Mouse (Mus musculus): ENCODE results near the gene Ripk4. TPM values are rescaled to one million over a fixed set of nuclear protein-coding genes. Genes with fewer than 3 reads are reported as not detected.

The Ripk4 gene
- polyA plus RNA-seq, 1 experiment from 2014 or later = 0.27 TPM

- Histone ChIP-seq H3K27me3 (replicated peaks) (no peaks in the 10 kb centered on the region), H3K4me1 (no peaks in the 10 kb centered on the region), H3K36me3 (no peaks in the 10 kb centered on the region), H3K4me2 (no peak overlapping the region), H3K27ac (replicated peaks) (no peak overlapping the region), H3K9me3 (replicated peaks) (no peaks in the 10 kb centered on the region), H3K9ac (replicated peaks) (no peak overlapping the region), H3K4me3 (replicated peaks) (no peak overlapping the region)
- ATAC-seq (ENCODE audit: low FRiP score) = no peak
- 67% methylated on average over 2 of the region's 2 CpGs for WGBS
These were observed 30.0 kb downstream of the Ripk4 start for GRCm38 (mm10) chr16:97733599-97733998.

DNA sequence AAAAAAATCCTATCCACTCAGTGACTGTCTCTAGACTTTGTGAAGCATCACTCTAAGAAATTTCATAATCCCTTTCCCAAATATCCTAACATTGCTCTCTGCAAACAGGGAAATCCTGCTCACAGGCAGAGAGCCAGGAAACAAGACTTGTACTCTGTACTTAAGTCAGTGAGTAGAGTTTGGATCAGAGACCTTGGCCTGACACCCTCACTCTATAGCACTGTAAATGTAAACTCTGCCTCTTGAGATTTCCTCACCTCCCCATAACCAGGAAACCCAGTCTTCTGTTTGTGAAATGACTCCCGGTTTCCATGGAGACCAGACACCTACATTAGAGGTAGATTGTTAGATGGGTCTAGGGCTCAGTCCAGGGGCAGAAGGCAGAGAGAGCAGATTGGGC is 33.3 kb downstream of the Ripk4 start:
- H3K36me3 ChIP-seq = no peaks in the 10 kb centered on the region
- H3K27ac ChIP-seq (replicated peaks) = no peak overlapping the region
- WGBS = 90% methylated on average over 1 of the region's 1 CpGs
- H3K4me3 ChIP-seq (replicated peaks) = no peak overlapping the region
- no peaks in the 10 kb centered on the region for H3K9me3 ChIP-seq (replicated peaks)
- H3K9ac ChIP-seq (replicated peaks) = no peak overlapping the region
- ATAC-seq (ENCODE audit: low FRiP score) = no peak
- no peaks in the 10 kb centered on the region for H3K27me3 ChIP-seq (replicated peaks)
- no peaks in the 10 kb centered on the region for H3K4me1 ChIP-seq
- no peak overlapping the region for H3K4me2 ChIP-seq

DNA sequence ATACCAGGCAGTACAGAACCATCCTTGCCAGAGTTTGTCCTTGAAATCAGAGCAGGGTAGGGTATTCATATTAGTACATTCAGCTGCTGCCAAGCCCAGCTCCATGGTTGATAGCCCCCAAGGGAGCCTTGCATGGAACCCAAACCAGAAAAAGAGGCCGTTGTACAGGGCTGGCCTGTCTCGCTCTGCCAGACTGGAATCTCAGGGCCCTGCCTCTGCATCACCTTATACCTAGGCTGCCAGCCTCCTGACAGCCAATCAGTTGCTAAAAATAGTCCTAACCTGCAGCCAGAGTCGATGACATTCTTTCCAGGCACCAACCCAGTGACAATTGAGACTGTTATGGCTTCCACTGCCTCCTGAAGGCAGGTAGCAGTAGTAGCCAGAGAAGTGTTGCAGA is 37.2 kb downstream of the Ripk4 start:
- H3K4me3 ChIP-seq (replicated peaks) = no peak overlapping the region
- no peaks in the 10 kb centered on the region for H3K27me3 ChIP-seq (replicated peaks)
- no peak overlapping the region for H3K27ac ChIP-seq (replicated peaks)
- ATAC-seq (ENCODE audit: low FRiP score) = no peak
- H3K36me3 ChIP-seq = no peaks in the 10 kb centered on the region
- H3K4me2 ChIP-seq = no peak overlapping the region
- no peaks in the 10 kb centered on the region for H3K9me3 ChIP-seq (replicated peaks)
- no peaks in the 10 kb centered on the region for H3K4me1 ChIP-seq
- no peak overlapping the region for H3K9ac ChIP-seq (replicated peaks)
- WGBS = 61% methylated on average over 3 of the region's 3 CpGs

DNA sequence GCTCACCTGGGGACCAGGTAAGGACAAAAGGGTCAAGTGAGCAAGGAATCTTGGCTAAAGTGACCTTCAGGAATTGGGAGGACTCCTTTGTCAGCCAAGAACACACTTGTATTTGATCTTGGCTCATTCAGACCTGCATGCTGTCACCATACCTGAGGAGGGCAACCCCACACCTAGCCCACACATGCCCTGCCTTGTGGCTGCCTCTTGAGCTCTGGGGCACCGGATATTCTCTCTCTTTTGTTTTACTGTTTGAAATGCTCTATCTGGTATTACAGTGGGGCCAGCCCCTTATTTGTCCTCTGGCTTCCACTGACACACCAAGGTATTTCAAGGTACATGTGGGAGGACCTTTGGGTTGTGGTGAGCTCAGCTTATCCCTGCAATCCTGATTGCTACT is 43.5 kb downstream of the Ripk4 start:
- H3K4me1 ChIP-seq = no peaks in the 10 kb centered on the region
- H3K4me2 ChIP-seq = no peak overlapping the region
- H3K9ac ChIP-seq (replicated peaks) = no peak overlapping the region
- WGBS = 89% methylated on average over 1 of the region's 1 CpGs
- no peaks in the 10 kb centered on the region for H3K27me3 ChIP-seq (replicated peaks)
- ATAC-seq (ENCODE audit: low FRiP score) = no peak
- H3K9me3 ChIP-seq (replicated peaks) = no peaks in the 10 kb centered on the region
- H3K4me3 ChIP-seq (replicated peaks) = no peak overlapping the region
- H3K36me3 ChIP-seq = no peaks in the 10 kb centered on the region
- H3K27ac ChIP-seq (replicated peaks) = no peak overlapping the region

DNA sequence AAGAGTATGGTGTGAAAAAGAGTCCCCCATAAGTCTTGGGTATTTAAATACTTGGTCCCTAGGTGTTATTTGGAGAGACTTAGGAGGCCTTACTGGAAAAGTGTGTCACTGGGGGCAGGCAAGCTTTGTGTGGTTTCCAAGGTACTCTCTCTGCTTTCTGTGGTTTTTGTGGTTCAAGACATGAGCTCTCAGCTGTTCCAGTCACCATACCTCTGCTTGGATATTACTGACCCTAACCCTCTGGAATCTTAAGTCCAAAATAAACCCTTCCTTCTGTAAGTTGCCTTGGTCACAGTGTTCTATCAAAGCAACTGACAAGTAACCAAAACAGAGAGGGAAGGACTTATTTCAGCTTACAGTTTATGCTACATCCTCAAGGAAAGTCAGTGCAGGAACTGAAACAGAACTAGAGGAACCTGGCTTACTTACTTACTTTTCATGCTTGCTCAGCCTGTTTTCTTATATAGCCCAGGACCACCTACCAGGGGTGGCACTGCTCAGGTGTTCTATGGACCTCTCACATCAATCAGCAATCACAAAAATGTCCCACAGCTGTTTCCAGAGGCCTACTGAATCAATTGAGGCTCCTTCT is 44.1 kb downstream of the Ripk4 start:
- no peak for ATAC-seq (ENCODE audit: low FRiP score)
- Histone ChIP-seq H3K36me3 (no peaks in the 10 kb centered on the region), H3K9me3 (replicated peaks) (no peaks in the 10 kb centered on the region)

DNA sequence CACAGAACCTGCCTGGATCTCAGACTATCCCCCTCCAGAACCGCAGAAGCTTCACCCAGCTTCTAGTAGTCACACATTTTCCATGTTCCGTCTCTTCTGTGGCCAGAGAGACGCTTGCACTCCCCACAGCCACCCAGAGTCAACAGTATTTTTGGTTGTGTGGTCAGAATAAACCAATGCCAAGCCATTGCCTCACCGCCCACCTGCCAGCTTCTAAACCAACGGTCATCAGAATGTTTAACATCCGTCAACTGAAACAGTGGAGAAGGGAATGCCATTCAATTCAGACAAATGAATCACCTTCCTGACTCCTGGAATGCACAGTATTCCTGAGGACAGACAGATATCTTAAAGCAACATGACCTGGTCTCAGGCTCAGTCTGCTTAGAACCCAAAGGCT is 47.0 kb downstream of the Ripk4 start:
- WGBS = 78% methylated on average over 6 of the region's 6 CpGs
- H3K4me3 ChIP-seq (replicated peaks) = no peak overlapping the region
- no peak overlapping the region for H3K9ac ChIP-seq (replicated peaks)
- H3K36me3 ChIP-seq = no peaks in the 10 kb centered on the region
- no peaks in the 10 kb centered on the region for H3K4me1 ChIP-seq
- no peak overlapping the region for H3K4me2 ChIP-seq
- H3K27me3 ChIP-seq (replicated peaks) = no peaks in the 10 kb centered on the region
- H3K9me3 ChIP-seq (replicated peaks) = no peaks in the 10 kb centered on the region
- ATAC-seq (ENCODE audit: low FRiP score) = no peak
- no peak overlapping the region for H3K27ac ChIP-seq (replicated peaks)

More for the DNA sequence above, 44.1 kb downstream of the Ripk4 start:
- H3K4me3 ChIP-seq (replicated peaks) = no peak overlapping the region
- H3K4me2 ChIP-seq = no peak overlapping the region
- no peaks in the 10 kb centered on the region for H3K4me1 ChIP-seq
- H3K27me3 ChIP-seq (replicated peaks) = no peaks in the 10 kb centered on the region
- no peak overlapping the region for H3K9ac ChIP-seq (replicated peaks)
- no peak overlapping the region for H3K27ac ChIP-seq (replicated peaks)

GRCm38 (mm10) chr16:97712129-97712528 is 51.5 kb downstream of the Ripk4 start:
- Histone ChIP-seq H3K27ac (replicated peaks) (no peak overlapping the region), H3K9me3 (replicated peaks) (no peaks in the 10 kb centered on the region), H3K4me3 (replicated peaks) (no peak overlapping the region), H3K4me1 (no peaks in the 10 kb centered on the region), H3K9ac (replicated peaks) (no peak overlapping the region), H3K4me2 (no peak overlapping the region), H3K27me3 (replicated peaks) (no peaks in the 10 kb centered on the region), H3K36me3 (no peaks in the 10 kb centered on the region)
- no peak for ATAC-seq (ENCODE audit: low FRiP score)

- Histone ChIP-seq H3K27me3 (replicated peaks) (no peaks in the 10 kb centered on the region), H3K36me3 (no peaks in the 10 kb centered on the region), H3K9ac (replicated peaks) (no peak overlapping the region), H3K9me3 (replicated peaks) (no peaks in the 10 kb centered on the region), H3K27ac (replicated peaks) (no peak overlapping the region), H3K4me3 (replicated peaks) (no peak overlapping the region), H3K4me2 (no peak overlapping the region), H3K4me1 (no peaks in the 10 kb centered on the region)
- WGBS = 66% methylated on average over 1 of the region's 1 CpGs
- ATAC-seq (ENCODE audit: low FRiP score) = no peak
These were observed 61.7 kb downstream of the Ripk4 start for GRCm38 (mm10) chr16:97701871-97702270.

DNA sequence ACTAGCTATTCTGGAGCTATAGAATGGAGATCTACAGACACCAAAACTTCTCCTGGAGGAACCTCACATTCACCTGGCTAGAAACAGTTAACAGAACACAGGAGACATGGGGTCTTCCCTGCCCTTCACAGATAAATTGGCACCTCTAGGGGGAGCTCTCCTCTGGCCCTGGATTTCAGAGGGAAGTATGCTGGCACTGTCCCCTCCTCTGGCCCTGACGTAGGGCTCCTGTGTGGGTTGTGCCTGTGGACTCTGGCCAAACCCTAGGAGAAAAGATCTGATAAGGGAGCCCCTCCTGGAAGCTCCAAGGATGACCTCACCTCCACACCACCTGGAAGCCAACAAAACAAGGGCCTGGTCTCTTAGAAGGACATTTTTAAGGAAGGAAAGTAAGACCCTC is 65.8 kb downstream of the Ripk4 start:
- Histone ChIP-seq H3K4me3 (replicated peaks) (no peak overlapping the region), H3K27me3 (replicated peaks) (no peaks in the 10 kb centered on the region), H3K4me1 (no peaks in the 10 kb centered on the region), H3K4me2 (no peak overlapping the region), H3K36me3 (no peaks in the 10 kb centered on the region), H3K27ac (replicated peaks) (no peak overlapping the region), H3K9me3 (replicated peaks) (no peaks in the 10 kb centered on the region), H3K9ac (replicated peaks) (no peak overlapping the region)
- no peak for ATAC-seq (ENCODE audit: low FRiP score)
- WGBS = 27% methylated on average over 1 of the region's 1 CpGs

- no peak for ATAC-seq (ENCODE audit: low FRiP score)
- Histone ChIP-seq H3K36me3 (no peaks in the 10 kb centered on the region), H3K9me3 (replicated peaks) (no peaks in the 10 kb centered on the region), H3K9ac (replicated peaks) (no peak overlapping the region), H3K27me3 (replicated peaks) (no peaks in the 10 kb centered on the region), H3K4me1 (no peaks in the 10 kb centered on the region), H3K4me2 (no peak overlapping the region), H3K27ac (replicated peaks) (no peak overlapping the region), H3K4me3 (replicated peaks) (no peak overlapping the region)
- WGBS = 86% methylated on average over 4 of the region's 4 CpGs
These were observed 67.9 kb downstream of the Ripk4 start for GRCm38 (mm10) chr16:97695709-97696108.

Other genes with a start within 250 kb of the Ripk4 start
- not detected in 2 replicates for gene Fam3b, start 249.0 kb downstream of the Ripk4 start, polyA plus RNA-seq (2015; fragmentation: Nextera tagmentation; extraction: Ambion mirVana)
- gene Tmprss2, start 152.6 kb downstream of the Ripk4 start, polyA plus RNA-seq (2015; fragmentation: Nextera tagmentation; extraction: Ambion mirVana) = 1.1 TPM in 1 of 2 replicates, not detected in the other
- gene Prdm15, start 88.1 kb upstream of the Ripk4 start, polyA plus RNA-seq (2015; fragmentation: Nextera tagmentation; extraction: Ambion mirVana) = 9.4 and 10.1 TPM in 2 replicates
- 18.4 and 20.6 TPM in 2 replicates for gene C2cd2, start 198.8 kb upstream of the Ripk4 start, polyA plus RNA-seq (2015; fragmentation: Nextera tagmentation; extraction: Ambion mirVana)
- gene Zbtb21, start 198.8 kb upstream of the Ripk4 start, polyA plus RNA-seq (2015; fragmentation: Nextera tagmentation; extraction: Ambion mirVana) = 11.8 and 12.3 TPM in 2 replicates
- 17.7 and 20.1 TPM in 2 replicates for gene B230307C23Rik, start 233.5 kb upstream of the Ripk4 start, polyA plus RNA-seq (2015; fragmentation: Nextera tagmentation; extraction: Ambion mirVana)